Mouse (Mus musculus) stomach, embryonic 15.5 days (tissue): ENCODE results near the gene Dll4. TPM values are rescaled to one million over a fixed set of nuclear protein-coding genes. Genes with fewer than 3 reads are reported as not detected.

ENCODE experiments used
- ATAC-seq: fragments of 200-750 bp; cut with Nextera tagmentation; 2 replicates; pipeline ENCODE4 v1.8.0; 2017; ENCODE audit warnings: low read depth, moderate number of reproducible peaks, moderate TSS enrichment; ENCODE audit not compliant: insufficient read depth, low FRiP score
- H3K27ac ChIP-seq: fragments of 300-500 bp; sonication (generic); 2 replicates; pipeline ENCODE4 v1.5.1; 2015; ENCODE audit warnings: mild to moderate bottlenecking, inconsistent platforms
- H3K27me3 ChIP-seq: fragments of 300-500 bp; sonication (generic); replicated peaks from 2 replicates; pipeline ENCODE4 v1.6.1; 2015; ENCODE audit warnings: inconsistent platforms
- H3K36me3 ChIP-seq: fragments of 300-500 bp; sonication (generic); 2 replicates; pipeline ENCODE4 v1.6.1; 2015; ENCODE audit warnings: inconsistent platforms
- H3K4me1 ChIP-seq: fragments of 300-500 bp; sonication (generic); 2 replicates; pipeline ENCODE4 v1.6.1; 2015; ENCODE audit warnings: inconsistent platforms
- H3K4me2 ChIP-seq: fragments of 300-500 bp; sonication (generic); 2 replicates; pipeline ENCODE4 v1.6.1; 2015; ENCODE audit warnings: mild to moderate bottlenecking, inconsistent platforms
- H3K4me3 ChIP-seq: fragments of 300-500 bp; sonication (generic); replicated peaks from 2 replicates; pipeline ENCODE4 v1.5.1; 2015; ENCODE audit warnings: inconsistent platforms
- H3K9ac ChIP-seq: fragments of 300-500 bp; sonication (generic); 2 replicates; pipeline ENCODE4 v1.6.1; 2015; ENCODE audit warnings: inconsistent platforms
- H3K9me3 ChIP-seq: fragments of 300-500 bp; sonication (generic); 2 replicates; pipeline ENCODE4 v1.6.1; 2016; ENCODE audit warnings: inconsistent platforms
- WGBS: fragments of 180-500 bp; shearing (Covaris S2); methylation state at CpG from one replicate; pipeline ENCODE4 v1.1.7; 2015; 5-methylcytosine and 5-hydroxymethylcytosine counted together
- polyA plus RNA-seq: library from polyadenylated mRNA; unstranded; fragments of >200 nt; fragmentation: Nextera tagmentation; extraction: Ambion mirVana; gene quantifications from 2 replicates; pipeline ENCODE4 v1.2.1, GENCODE M21; 2015

Dll4 gene
- 7.0 and 8.7 TPM in 2 replicates for polyA plus RNA-seq

DNA sequence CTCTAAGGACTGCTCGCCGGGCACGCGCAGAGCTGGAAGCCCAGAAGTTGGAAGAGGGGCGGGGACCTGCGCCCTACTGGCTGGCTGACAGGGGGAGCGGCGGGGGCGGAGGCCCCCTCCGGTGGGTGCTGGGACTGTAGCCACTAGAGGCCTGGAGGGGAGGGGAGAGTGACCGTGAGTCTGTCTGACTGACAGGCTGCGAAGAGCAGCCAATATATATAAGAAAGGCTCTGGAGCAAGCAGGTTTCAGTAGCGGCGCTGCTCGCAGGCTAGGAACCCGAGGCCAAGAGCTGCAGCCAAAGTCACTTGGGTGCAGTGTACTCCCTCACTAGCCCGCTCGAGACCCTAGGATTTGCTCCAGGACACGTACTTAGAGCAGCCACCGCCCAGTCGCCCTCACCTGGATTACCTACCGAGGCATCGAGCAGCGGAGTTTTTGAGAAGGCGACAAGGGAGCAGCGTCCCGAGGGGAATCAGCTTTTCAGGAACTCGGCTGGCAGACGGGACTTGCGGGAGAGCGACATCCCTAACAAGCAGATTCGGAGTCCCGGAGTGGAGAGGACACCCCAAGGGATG, at the start of gene Dll4:
Gene Dll4 (plus strand): TSS at position 217 of the 576 bp plus-strand sequence.
- H3K4me2 ChIP-seq = peak within 1 kb of the TSS; percentile 96
- peaks cover 76% of the 10 kb centered on the region for H3K27me3 ChIP-seq
- WGBS = 1% methylated on average over 33 of the region's 33 CpGs
- H3K27ac ChIP-seq = peak within 1 kb of the TSS; percentile 61
- peak within 1 kb of the TSS; percentile 52 for H3K4me3 ChIP-seq
- H3K9ac ChIP-seq = peak within 1 kb of the TSS; percentile 37
- ATAC-seq = peak; percentile 61
- H3K36me3 ChIP-seq = no peaks in the 10 kb centered on the region
- peaks cover 61% of the 10 kb centered on the region for H3K4me1 ChIP-seq
- no peaks in the 10 kb centered on the region for H3K9me3 ChIP-seq

DNA sequence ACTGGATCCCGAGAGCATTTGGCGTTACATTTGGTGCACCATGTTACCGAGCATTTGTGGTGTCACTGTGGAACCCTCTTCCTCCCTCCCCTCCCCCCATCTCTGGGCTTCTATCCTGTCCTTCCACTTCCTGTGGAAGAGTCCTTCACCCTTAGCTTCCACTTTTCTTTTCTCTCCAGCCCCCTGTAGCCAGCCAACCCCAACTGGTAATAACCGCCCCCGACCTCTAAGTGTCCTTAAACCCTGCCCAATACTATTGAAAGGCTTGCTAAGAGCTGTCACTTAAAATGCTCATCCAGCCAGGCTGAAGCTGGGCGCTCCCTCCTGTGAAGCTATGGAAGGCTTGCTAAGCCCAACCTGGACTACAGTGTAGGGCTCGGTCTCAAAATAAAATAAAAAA, 48.7 kb upstream of the Dll4 start:
- no peak overlapping the region for H3K4me2 ChIP-seq
- no peaks in the 10 kb centered on the region for H3K27me3 ChIP-seq
- H3K4me3 ChIP-seq = no peak overlapping the region
- H3K9ac ChIP-seq = no peak overlapping the region
- no peaks in the 10 kb centered on the region for H3K4me1 ChIP-seq
- H3K9me3 ChIP-seq = no peaks in the 10 kb centered on the region
- 84% methylated on average over 7 of the region's 7 CpGs for WGBS
- no peak for ATAC-seq
- no peak overlapping the region for H3K27ac ChIP-seq
- no peaks in the 10 kb centered on the region for H3K36me3 ChIP-seq

- H3K27me3 ChIP-seq = no peaks in the 10 kb centered on the region
Measured at GRCm38 (mm10) chr2:119277810-119278209, 47.8 kb upstream of the Dll4 start.

GRCm38 (mm10) chr2:119281899-119282565, 43.6 kb upstream of the Dll4 start:
- H3K4me1 ChIP-seq = no peaks in the 10 kb centered on the region
- H3K36me3 ChIP-seq = no peaks in the 10 kb centered on the region
- H3K4me2 ChIP-seq = no peak overlapping the region
- H3K27ac ChIP-seq = no peak overlapping the region
- H3K9me3 ChIP-seq = no peaks in the 10 kb centered on the region
- no peak overlapping the region for H3K4me3 ChIP-seq
- 65% methylated on average over 7 of the region's 7 CpGs for WGBS
- H3K27me3 ChIP-seq = no peaks in the 10 kb centered on the region
- no peak for ATAC-seq
- no peak overlapping the region for H3K9ac ChIP-seq

More at GRCm38 (mm10) chr2:119277810-119278209, 47.8 kb upstream of the Dll4 start:
- Histone ChIP-seq H3K36me3 (no peaks in the 10 kb centered on the region), H3K27ac (no peak overlapping the region), H3K4me2 (no peak overlapping the region), H3K4me1 (no peaks in the 10 kb centered on the region), H3K9me3 (no peaks in the 10 kb centered on the region), H3K9ac (no peak overlapping the region), H3K4me3 (no peak overlapping the region)
- 90% methylated on average over 23 of the region's 23 CpGs for WGBS
- ATAC-seq = no peak

- H3K9ac ChIP-seq = no peak overlapping the region
- H3K4me2 ChIP-seq = no peak overlapping the region
- H3K9me3 ChIP-seq = no peaks in the 10 kb centered on the region
- peaks cover 13% of the 10 kb centered on the region for H3K36me3 ChIP-seq
- no peak for ATAC-seq
- H3K4me1 ChIP-seq = peaks cover 14% of the 10 kb centered on the region
- no peak overlapping the region for H3K4me3 ChIP-seq
- H3K27ac ChIP-seq = no peak overlapping the region
- no peaks in the 10 kb centered on the region for H3K27me3 ChIP-seq
- 88% methylated on average over 5 of the region's 5 CpGs for WGBS
Measured at GRCm38 (mm10) chr2:119287372-119287771, 38.2 kb upstream of the Dll4 start.

DNA sequence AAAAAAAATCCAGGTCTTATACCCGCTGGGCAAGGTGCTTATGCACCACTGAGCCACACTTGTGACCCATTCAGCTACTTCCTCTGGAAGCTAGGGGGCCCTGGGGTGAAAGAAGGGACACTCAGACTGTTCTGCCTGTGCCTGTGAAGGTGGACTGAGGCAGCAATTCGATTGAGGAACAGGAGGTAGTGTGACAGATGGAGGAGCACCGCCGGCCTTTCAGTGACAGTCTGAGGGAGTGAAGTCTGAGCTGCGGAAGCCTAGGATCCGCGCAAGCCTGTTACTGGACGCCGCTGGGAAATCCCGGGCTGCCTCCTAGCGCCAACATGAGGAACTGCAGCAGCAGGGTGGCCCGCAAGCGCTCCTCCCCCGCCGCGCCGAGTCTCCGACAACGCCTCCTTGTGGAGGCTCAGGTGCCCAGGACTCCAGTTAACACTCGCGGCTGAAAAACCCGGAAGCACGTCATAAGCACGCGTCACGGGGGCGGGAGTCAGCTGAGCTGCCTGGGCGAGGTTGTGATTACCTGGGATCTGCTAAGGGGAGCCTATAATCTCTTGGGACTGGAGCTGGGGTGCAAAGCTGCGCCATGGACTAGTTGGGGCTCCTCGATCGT, 37.2 kb upstream of the Dll4 start, which contains the start of gene Vps18:
Gene Vps18 (plus strand): TSS at position 471 of the 613 bp plus-strand sequence.
- H3K36me3 ChIP-seq = peaks cover 19% of the 10 kb centered on the region
- H3K9me3 ChIP-seq = no peaks in the 10 kb centered on the region
- peak within 1 kb of the TSS; percentile 89 for H3K4me2 ChIP-seq
- under 1% methylated on average over 31 of the region's 31 CpGs for WGBS
- H3K9ac ChIP-seq = peak within 1 kb of the TSS; percentile 77
- no peaks in the 10 kb centered on the region for H3K27me3 ChIP-seq
- peaks cover 14% of the 10 kb centered on the region for H3K4me1 ChIP-seq
- peak within 1 kb of the TSS; percentile 80; the same call in 1 of the 2 replicates for H3K27ac ChIP-seq
- peak within 1 kb of the TSS; percentile 78 for H3K4me3 ChIP-seq
- peak; percentile 95 for ATAC-seq

- peak overlapping the region; percentile 77 for H3K9ac ChIP-seq
- H3K4me3 ChIP-seq = peak overlapping the region; percentile 78
- WGBS = 2% methylated on average over 11 of the region's 11 CpGs
- H3K4me1 ChIP-seq = peaks cover 14% of the 10 kb centered on the region
- no peaks in the 10 kb centered on the region for H3K27me3 ChIP-seq
- peak overlapping the region; percentile 89 for H3K4me2 ChIP-seq
- peak overlapping the region; percentile 80; the same call in 1 of the 2 replicates for H3K27ac ChIP-seq
- no peak for ATAC-seq
- peaks cover 25% of the 10 kb centered on the region for H3K36me3 ChIP-seq
- no peaks in the 10 kb centered on the region for H3K9me3 ChIP-seq
Measured at GRCm38 (mm10) chr2:119289014-119289416, 36.6 kb upstream of the Dll4 start.

DNA sequence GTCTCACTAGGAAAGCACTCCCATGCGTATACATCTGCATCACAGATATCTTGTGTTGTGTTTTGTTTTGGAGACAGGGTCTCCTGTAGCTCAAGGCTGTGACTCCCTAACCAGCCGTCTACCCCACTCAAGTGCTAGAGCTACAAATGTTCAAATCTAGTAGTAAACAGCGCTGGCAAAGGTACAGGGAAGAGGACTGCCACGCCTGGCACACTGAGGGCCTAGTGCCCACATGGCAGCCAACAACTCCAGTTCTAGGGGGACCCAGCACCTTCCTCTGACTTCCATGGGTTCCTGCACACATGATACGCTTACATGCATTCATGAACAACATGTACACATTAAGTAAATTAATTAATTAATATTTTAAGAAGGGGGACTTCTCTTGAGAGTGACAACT, 33.3 kb upstream of the Dll4 start:
- Histone ChIP-seq H3K27ac (no peak overlapping the region), H3K36me3 (peaks cover 44% of the 10 kb centered on the region), H3K9ac (no peak overlapping the region), H3K9me3 (no peaks in the 10 kb centered on the region), H3K4me1 (peaks cover 14% of the 10 kb centered on the region), H3K4me2 (no peak overlapping the region), H3K4me3 (no peak overlapping the region), H3K27me3 (no peaks in the 10 kb centered on the region)
- no peak for ATAC-seq
- 84% methylated on average over 5 of the region's 5 CpGs for WGBS

- H3K4me1 ChIP-seq = peaks cover 11% of the 10 kb centered on the region
- WGBS = 91% methylated on average over 17 of the region's 17 CpGs
- H3K4me3 ChIP-seq = no peak overlapping the region
- peaks cover 50% of the 10 kb centered on the region for H3K36me3 ChIP-seq
- ATAC-seq = no peak
- H3K27me3 ChIP-seq = no peaks in the 10 kb centered on the region
- H3K4me2 ChIP-seq = no peak overlapping the region
- H3K9me3 ChIP-seq = no peaks in the 10 kb centered on the region
- H3K9ac ChIP-seq = no peak overlapping the region
- no peak overlapping the region for H3K27ac ChIP-seq
Measured at GRCm38 (mm10) chr2:119292852-119293251, 32.7 kb upstream of the Dll4 start.

DNA sequence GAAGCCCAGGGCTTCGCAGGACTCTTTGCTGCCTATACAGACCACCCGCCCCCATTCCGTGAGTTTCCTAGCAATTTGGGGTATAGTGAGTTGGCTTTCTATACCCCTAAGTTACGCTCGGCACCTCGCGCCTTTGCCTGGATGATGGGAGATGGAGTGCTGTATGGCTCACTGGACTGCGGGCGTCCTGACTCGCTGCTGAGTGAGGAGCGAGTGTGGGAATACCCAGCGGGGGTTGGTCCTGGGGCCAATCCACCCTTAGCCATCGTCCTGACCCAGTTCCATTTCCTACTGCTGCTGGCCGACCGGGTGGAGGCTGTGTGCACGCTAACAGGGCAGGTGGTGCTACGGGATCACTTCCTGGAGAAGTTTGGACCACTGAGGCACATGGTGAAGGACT, 32.3 kb upstream of the Dll4 start:
- 97% methylated on average over 17 of the region's 17 CpGs for WGBS
- H3K36me3 ChIP-seq = peaks cover 51% of the 10 kb centered on the region

DNA sequence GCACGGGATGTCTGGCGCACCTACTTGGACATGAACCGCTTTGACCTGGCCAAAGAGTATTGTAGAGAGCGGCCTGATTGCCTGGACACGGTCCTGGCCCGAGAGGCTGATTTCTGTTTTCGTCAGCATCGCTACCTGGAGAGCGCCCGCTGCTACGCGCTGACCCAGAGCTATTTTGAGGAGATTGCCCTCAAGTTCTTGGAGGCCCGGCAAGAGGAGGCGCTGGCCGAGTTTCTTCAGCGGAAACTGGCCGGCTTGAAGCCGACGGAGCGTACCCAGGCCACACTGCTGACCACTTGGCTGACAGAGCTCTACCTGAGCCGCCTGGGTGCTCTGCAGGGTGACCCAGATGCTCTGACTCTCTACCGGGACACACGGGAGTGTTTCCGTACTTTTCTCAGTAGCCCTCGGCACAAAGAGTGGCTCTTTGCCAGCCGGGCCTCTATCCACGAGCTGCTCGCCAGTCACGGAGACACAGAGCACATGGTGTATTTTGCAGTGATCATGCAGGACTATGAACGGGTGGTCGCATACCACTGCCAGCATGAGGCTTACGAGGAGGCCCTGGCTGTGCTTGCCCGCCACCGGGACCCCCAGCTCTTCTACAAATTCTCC, 31.7 kb upstream of the Dll4 start:
- no peaks in the 10 kb centered on the region for H3K9me3 ChIP-seq
- no peak overlapping the region for H3K9ac ChIP-seq
- H3K27me3 ChIP-seq = no peaks in the 10 kb centered on the region
- H3K4me2 ChIP-seq = no peak overlapping the region
- 91% methylated on average over 34 of the region's 34 CpGs for WGBS
- peaks cover 53% of the 10 kb centered on the region for H3K36me3 ChIP-seq
- no peak overlapping the region for H3K27ac ChIP-seq
- H3K4me1 ChIP-seq = peaks cover 13% of the 10 kb centered on the region
- H3K4me3 ChIP-seq = no peak overlapping the region
- no peak for ATAC-seq

More for the DNA sequence above, 32.3 kb upstream of the Dll4 start:
- Histone ChIP-seq H3K27me3 (no peaks in the 10 kb centered on the region), H3K27ac (no peak overlapping the region), H3K4me3 (no peak overlapping the region), H3K9ac (no peak overlapping the region), H3K9me3 (no peaks in the 10 kb centered on the region), H3K4me1 (peaks cover 10% of the 10 kb centered on the region; the same call in 1 of the 2 replicates), H3K4me2 (no peak overlapping the region)
- no peak for ATAC-seq

DNA sequence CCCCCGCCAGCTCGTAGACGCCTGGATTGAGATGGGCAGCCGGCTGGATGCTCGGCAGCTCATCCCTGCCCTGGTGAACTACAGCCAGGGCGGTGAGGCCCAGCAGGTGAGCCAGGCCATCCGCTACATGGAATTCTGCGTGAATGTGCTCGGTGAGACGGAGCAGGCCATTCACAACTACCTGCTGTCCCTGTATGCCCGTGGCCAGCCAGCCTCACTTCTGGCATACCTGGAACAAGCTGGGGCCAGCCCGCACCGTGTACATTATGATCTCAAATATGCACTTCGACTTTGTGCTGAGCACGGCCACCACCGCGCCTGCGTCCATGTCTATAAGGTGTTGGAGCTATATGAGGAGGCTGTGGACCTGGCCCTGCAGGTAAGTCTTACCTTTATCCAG, 31.2 kb upstream of the Dll4 start:
- Histone ChIP-seq H3K27me3 (no peaks in the 10 kb centered on the region), H3K4me1 (peaks cover 15% of the 10 kb centered on the region), H3K4me3 (no peak overlapping the region), H3K9me3 (no peaks in the 10 kb centered on the region), H3K36me3 (peaks cover 58% of the 10 kb centered on the region), H3K27ac (no peak overlapping the region), H3K4me2 (no peak overlapping the region), H3K9ac (no peak overlapping the region)
- WGBS = 90% methylated on average over 18 of the region's 18 CpGs
- ATAC-seq = no peak
